Mouse (Mus musculus): ENCODE results near the gene Dkkl1. TPM values are rescaled to one million over a fixed set of nuclear protein-coding genes. Genes with fewer than 3 reads are reported as not detected.

Dkkl1 gene
- total RNA-seq, 2 experiments from 2014 or later, result 20.8 TPM; not detected in 1

Other genes starting within 250 kb of the Dkkl1 start
Only the 30 nearest of the 36 such genes appear.
- gene Bcl2l12, start 213.4 kb downstream of the Dkkl1 start, total RNA-seq (2015; ENCODE audit: low replicate concordance), result 2.9 and 9.6 TPM in 2 replicates
- 1.3 and 2.5 TPM in 2 replicates for gene Bcl2l12, start 213.4 kb downstream of the Dkkl1 start, total RNA-seq (2017; ENCODE audit: low replicate concordance)
- 7.9 and 10.7 TPM in 2 replicates for gene Scaf1, start 195.8 kb downstream of the Dkkl1 start, total RNA-seq (2015; ENCODE audit: low replicate concordance)
- gene Scaf1, start 195.8 kb downstream of the Dkkl1 start, total RNA-seq (2017; ENCODE audit: low replicate concordance), result 9.8 and 10.0 TPM in 2 replicates
- gene Rras, start 194.2 kb downstream of the Dkkl1 start, total RNA-seq (2015; ENCODE audit: low replicate concordance), result 7.5 and 10.8 TPM in 2 replicates
- 0.60 TPM in 1 of 2 replicates, not detected in the other for gene Rras, start 194.2 kb downstream of the Dkkl1 start, total RNA-seq (2017; ENCODE audit: low replicate concordance)
- gene Prr12, start 159.3 kb downstream of the Dkkl1 start, total RNA-seq (2015; ENCODE audit: low replicate concordance), result 3.3 and 6.1 TPM in 2 replicates
- gene Prr12, start 159.3 kb downstream of the Dkkl1 start, total RNA-seq (2017; ENCODE audit: low replicate concordance), result 0.60 and 0.70 TPM in 2 replicates
- 10.4 and 20.7 TPM in 2 replicates for gene Nosip, start 149.7 kb downstream of the Dkkl1 start, total RNA-seq (2015; ENCODE audit: low replicate concordance)
- gene Nosip, start 149.7 kb downstream of the Dkkl1 start, total RNA-seq (2017; ENCODE audit: low replicate concordance), result 15.5 and 22.2 TPM in 2 replicates
- gene Prrg2, start 149.5 kb downstream of the Dkkl1 start, total RNA-seq (2015; ENCODE audit: low replicate concordance), result 1.3 and 5.2 TPM in 2 replicates
- 0.34 and 7.0 TPM in 2 replicates for gene Prrg2, start 149.5 kb downstream of the Dkkl1 start, total RNA-seq (2017; ENCODE audit: low replicate concordance)
- 1.3 and 2.5 TPM in 2 replicates for gene Rcn3, start 119.9 kb downstream of the Dkkl1 start, total RNA-seq (2015; ENCODE audit: low replicate concordance)
- gene Rcn3, start 119.9 kb downstream of the Dkkl1 start, total RNA-seq (2017; ENCODE audit: low replicate concordance), result 6.7 and 7.5 TPM in 2 replicates
- gene Fcgrt, start 108.3 kb downstream of the Dkkl1 start, total RNA-seq (2015; ENCODE audit: low replicate concordance), result 2.5 and 7.3 TPM in 2 replicates
- gene Fcgrt, start 108.3 kb downstream of the Dkkl1 start, total RNA-seq (2017; ENCODE audit: low replicate concordance), result 10.3 and 11.4 TPM in 2 replicates
- 604 and 677 TPM in 2 replicates for gene Rps11, start 87.7 kb downstream of the Dkkl1 start, total RNA-seq (2015; ENCODE audit: low replicate concordance)
- gene Rps11, start 87.7 kb downstream of the Dkkl1 start, total RNA-seq (2017; ENCODE audit: low replicate concordance), result 233 and 238 TPM in 2 replicates
- gene Rpl13a, start 83.4 kb downstream of the Dkkl1 start, total RNA-seq (2015; ENCODE audit: low replicate concordance), result 517 and 725 TPM in 2 replicates
- 475 and 688 TPM in 2 replicates for gene Rpl13a, start 83.4 kb downstream of the Dkkl1 start, total RNA-seq (2017; ENCODE audit: low replicate concordance)
- not detected in 2 replicates for gene Gm45713, start 75.9 kb downstream of the Dkkl1 start, total RNA-seq (2015; ENCODE audit: low replicate concordance)
- gene Gm45713, start 75.9 kb downstream of the Dkkl1 start, total RNA-seq (2017; ENCODE audit: low replicate concordance), result not detected in 2 replicates
- 1.3 and 3.8 TPM in 2 replicates for gene Flt3l, start 75.7 kb downstream of the Dkkl1 start, total RNA-seq (2015; ENCODE audit: low replicate concordance)
- gene Flt3l, start 75.7 kb downstream of the Dkkl1 start, total RNA-seq (2017; ENCODE audit: low replicate concordance), result 2.6 and 3.6 TPM in 2 replicates
- 33.4 and 59.6 TPM in 2 replicates for gene Pih1d1, start 57.8 kb downstream of the Dkkl1 start, total RNA-seq (2015; ENCODE audit: low replicate concordance)
- gene Pih1d1, start 57.8 kb downstream of the Dkkl1 start, total RNA-seq (2017; ENCODE audit: low replicate concordance), result 2.7 and 15.8 TPM in 2 replicates
- gene Aldh16a1, start 57.6 kb downstream of the Dkkl1 start, total RNA-seq (2015; ENCODE audit: low replicate concordance), result 10.2 and 12.7 TPM in 2 replicates
- 6.3 and 10.3 TPM in 2 replicates for gene Aldh16a1, start 57.6 kb downstream of the Dkkl1 start, total RNA-seq (2017; ENCODE audit: low replicate concordance)
- gene Slc17a7, start 48.2 kb downstream of the Dkkl1 start, total RNA-seq (2015; ENCODE audit: low replicate concordance), result not detected in 2 replicates
- gene Slc17a7, start 48.2 kb downstream of the Dkkl1 start, total RNA-seq (2017; ENCODE audit: low replicate concordance), result 0.28 TPM in 1 of 2 replicates, not detected in the other
- gene Gfy, start 32.6 kb downstream of the Dkkl1 start, total RNA-seq (2015; ENCODE audit: low replicate concordance), result not detected in 2 replicates
- not detected in 2 replicates for gene Gfy, start 32.6 kb downstream of the Dkkl1 start, total RNA-seq (2017; ENCODE audit: low replicate concordance)
- gene Pth2, start 31.2 kb downstream of the Dkkl1 start, total RNA-seq (2015; ENCODE audit: low replicate concordance), result not detected in 2 replicates
- gene Pth2, start 31.2 kb downstream of the Dkkl1 start, total RNA-seq (2017; ENCODE audit: low replicate concordance), result not detected in 2 replicates
- gene Ccdc155, start 7.3 kb downstream of the Dkkl1 start, total RNA-seq (2015; ENCODE audit: low replicate concordance), result not detected in 2 replicates
- not detected in 2 replicates for gene Ccdc155, start 7.3 kb downstream of the Dkkl1 start, total RNA-seq (2017; ENCODE audit: low replicate concordance)
- not detected in 2 replicates for gene Tead2, start 3.6 kb upstream of the Dkkl1 start, total RNA-seq (2015; ENCODE audit: low replicate concordance)
- 0.42 and 0.51 TPM in 2 replicates for gene Tead2, start 3.6 kb upstream of the Dkkl1 start, total RNA-seq (2017; ENCODE audit: low replicate concordance)
- 38.9 and 50.1 TPM in 2 replicates for gene Cd37, start 27.0 kb upstream of the Dkkl1 start, total RNA-seq (2015; ENCODE audit: low replicate concordance)
- gene Cd37, start 27.0 kb upstream of the Dkkl1 start, total RNA-seq (2017; ENCODE audit: low replicate concordance), result 18.7 and 20.7 TPM in 2 replicates
- not detected in 2 replicates for gene Slc6a16, start 28.9 kb upstream of the Dkkl1 start, total RNA-seq (2015; ENCODE audit: low replicate concordance)
- not detected in 2 replicates for gene Slc6a16, start 28.9 kb upstream of the Dkkl1 start, total RNA-seq (2017; ENCODE audit: low replicate concordance)
- gene Slc6a21, start 65.4 kb upstream of the Dkkl1 start, total RNA-seq (2015; ENCODE audit: low replicate concordance), result not detected in 2 replicates
- gene Slc6a21, start 65.4 kb upstream of the Dkkl1 start, total RNA-seq (2017; ENCODE audit: low replicate concordance), result not detected in 2 replicates
- gene Trpm4, start 121.6 kb upstream of the Dkkl1 start, total RNA-seq (2015; ENCODE audit: low replicate concordance), result 0.42 TPM in 1 of 2 replicates, not detected in the other
- gene Trpm4, start 121.6 kb upstream of the Dkkl1 start, total RNA-seq (2017; ENCODE audit: low replicate concordance), result not detected in 2 replicates
- gene Hrc, start 123.1 kb upstream of the Dkkl1 start, total RNA-seq (2015; ENCODE audit: low replicate concordance), result not detected in 2 replicates
- gene Hrc, start 123.1 kb upstream of the Dkkl1 start, total RNA-seq (2017; ENCODE audit: low replicate concordance), result not detected in 2 replicates
- gene Ppfia3, start 154.9 kb upstream of the Dkkl1 start, total RNA-seq (2015; ENCODE audit: low replicate concordance), result 1.9 TPM in 1 of 2 replicates, not detected in the other
- gene Ppfia3, start 154.9 kb upstream of the Dkkl1 start, total RNA-seq (2017; ENCODE audit: low replicate concordance), result 0.26 TPM in 1 of 2 replicates, not detected in the other
- 1.5 TPM in 1 of 2 replicates, not detected in the other for gene Lin7b, start 158.4 kb upstream of the Dkkl1 start, total RNA-seq (2015; ENCODE audit: low replicate concordance)
- gene Lin7b, start 158.4 kb upstream of the Dkkl1 start, total RNA-seq (2017; ENCODE audit: low replicate concordance), result 5.4 TPM in 1 of 2 replicates, not detected in the other
- 50.5 and 70.2 TPM in 2 replicates for gene Snrnp70, start 183.6 kb upstream of the Dkkl1 start, total RNA-seq (2015; ENCODE audit: low replicate concordance)
- gene Snrnp70, start 183.6 kb upstream of the Dkkl1 start, total RNA-seq (2017; ENCODE audit: low replicate concordance), result 169 and 259 TPM in 2 replicates
- not detected in 2 replicates for gene Kcna7, start 193.5 kb upstream of the Dkkl1 start, total RNA-seq (2015; ENCODE audit: low replicate concordance)
- gene Kcna7, start 193.5 kb upstream of the Dkkl1 start, total RNA-seq (2017; ENCODE audit: low replicate concordance), result not detected in 2 replicates
- not detected in 2 replicates for gene Ntf5, start 201.5 kb upstream of the Dkkl1 start, total RNA-seq (2015; ENCODE audit: low replicate concordance)
- gene Ntf5, start 201.5 kb upstream of the Dkkl1 start, total RNA-seq (2017; ENCODE audit: low replicate concordance), result not detected in 2 replicates
- not detected in 2 replicates for gene Lhb, start 208.7 kb upstream of the Dkkl1 start, total RNA-seq (2015; ENCODE audit: low replicate concordance)
- not detected in 2 replicates for gene Lhb, start 208.7 kb upstream of the Dkkl1 start, total RNA-seq (2017; ENCODE audit: low replicate concordance)

Measured in erythroblast, adult 5-6 weeks (primary cell).